Mouse (Mus musculus): ENCODE measurements around the gene Mmaa. TPM values are rescaled to one million over a fixed set of nuclear protein-coding genes. Genes with fewer than 3 reads are reported as not detected.

The Mmaa gene
- polyA plus RNA-seq (2012; rRNA removed) = 8.2 TPM in 2 replicates

DNA sequence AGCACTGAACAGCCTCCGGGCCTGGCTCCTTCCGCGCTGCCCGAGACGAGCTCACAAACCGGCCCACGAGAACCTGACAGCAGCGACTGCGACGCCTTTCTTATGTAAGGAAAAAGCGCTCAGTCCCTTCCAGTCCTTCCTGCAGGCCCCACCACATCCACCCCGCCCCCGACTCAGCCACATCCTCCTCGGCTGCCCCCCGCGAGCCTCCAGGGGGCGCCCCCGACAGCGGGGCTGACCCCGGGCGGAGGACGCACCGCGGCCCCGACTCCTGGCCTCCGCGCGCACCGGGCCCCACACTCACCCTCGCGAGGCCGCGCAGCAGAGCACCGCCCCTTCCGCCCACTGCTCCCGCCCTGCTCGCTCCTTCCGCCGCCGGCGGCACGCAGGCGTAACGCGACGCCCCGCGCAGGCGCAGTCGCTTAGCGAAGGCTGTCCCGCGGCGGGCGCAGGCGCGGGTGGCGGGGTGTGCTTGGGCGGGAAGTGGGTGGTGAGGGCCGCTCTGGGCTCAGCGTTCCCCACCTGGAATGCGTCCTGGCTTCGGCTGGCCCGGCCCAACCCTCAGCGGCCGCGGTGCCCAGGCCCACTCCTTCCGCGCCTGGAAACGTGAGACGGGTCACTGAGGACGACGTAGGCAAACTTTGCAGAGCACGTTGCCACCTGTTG lies at the start of gene Mmaa:
Gene Mmaa, minus strand, starts transcription at position 328 of the 666 bp plus-strand sequence.
- peak; percentile 64 for DNase-seq (ENCODE audit: low read depth, low spot score)

DNA sequence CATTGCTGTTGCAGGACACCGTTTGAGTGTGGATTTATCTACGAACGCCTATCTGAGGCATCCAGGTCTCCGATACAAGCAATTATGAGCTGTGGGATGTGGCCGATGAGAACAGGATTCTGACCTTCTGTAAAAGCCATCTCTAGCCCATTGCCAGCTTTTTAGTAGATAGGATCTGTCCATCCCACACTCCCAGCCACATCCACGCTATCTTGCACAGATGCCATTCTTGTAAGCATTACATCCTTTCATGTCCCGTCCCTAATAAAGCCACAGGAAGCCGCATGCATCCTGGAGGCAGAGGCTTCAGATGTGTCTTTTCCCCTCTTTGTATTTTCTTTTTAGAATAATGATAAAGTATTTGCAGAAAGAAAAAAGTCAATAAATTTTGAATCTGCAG lies 46.5 kb upstream of the Mmaa start:
- DNase-seq (ENCODE audit: low read depth, low spot score) = no peak
- WGBS = 87% methylated on average over 8 of the region's 8 CpGs

More for the DNA sequence above, at the start of gene Mmaa:
- WGBS = under 1% methylated on average over 74 of the region's 74 CpGs

DNA sequence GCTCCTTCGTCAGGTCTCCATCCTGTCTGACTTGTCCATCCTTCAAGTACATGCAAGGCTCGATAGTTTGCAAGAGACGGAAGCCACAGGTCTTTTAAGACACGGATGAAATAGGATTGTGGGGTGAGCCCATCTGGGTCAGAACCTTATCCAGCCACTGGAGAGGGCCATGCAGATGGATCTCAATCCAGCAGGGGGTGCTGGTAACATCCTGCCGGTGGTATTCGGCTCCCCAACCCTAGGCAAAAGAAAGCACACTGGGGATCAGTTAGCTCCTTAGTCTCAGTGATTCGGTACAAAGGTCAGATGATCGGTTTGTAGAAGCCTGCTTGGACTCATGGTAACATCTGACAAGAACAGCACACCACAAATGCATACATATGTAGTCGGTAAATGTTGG lies 44.8 kb upstream of the Mmaa start:
- 50% methylated on average over 9 of the region's 9 CpGs for WGBS
- DNase-seq (ENCODE audit: low read depth, low spot score) = no peak

DNA sequence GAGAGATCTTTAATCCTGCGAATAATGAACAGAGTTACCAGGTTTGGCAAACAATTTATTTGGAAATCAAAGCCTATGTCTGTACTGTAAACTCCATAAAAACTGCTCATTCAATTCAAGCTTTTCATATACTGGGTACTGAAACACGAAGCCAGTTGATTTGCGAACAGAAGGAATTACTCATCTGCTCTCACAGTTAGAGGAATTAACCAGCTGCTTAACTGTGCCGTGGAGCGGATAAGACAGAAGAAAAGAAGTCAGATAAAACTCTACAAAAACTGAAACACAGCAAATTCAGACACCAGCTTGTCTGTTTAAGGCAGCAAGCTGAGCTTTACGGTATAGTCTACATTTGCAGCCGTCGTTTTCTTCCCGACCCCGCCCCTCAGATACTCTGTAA lies 43.9 kb upstream of the Mmaa start:
- 74% methylated on average over 10 of the region's 10 CpGs for WGBS
- DNase-seq (ENCODE audit: low read depth, low spot score) = no peak

DNA sequence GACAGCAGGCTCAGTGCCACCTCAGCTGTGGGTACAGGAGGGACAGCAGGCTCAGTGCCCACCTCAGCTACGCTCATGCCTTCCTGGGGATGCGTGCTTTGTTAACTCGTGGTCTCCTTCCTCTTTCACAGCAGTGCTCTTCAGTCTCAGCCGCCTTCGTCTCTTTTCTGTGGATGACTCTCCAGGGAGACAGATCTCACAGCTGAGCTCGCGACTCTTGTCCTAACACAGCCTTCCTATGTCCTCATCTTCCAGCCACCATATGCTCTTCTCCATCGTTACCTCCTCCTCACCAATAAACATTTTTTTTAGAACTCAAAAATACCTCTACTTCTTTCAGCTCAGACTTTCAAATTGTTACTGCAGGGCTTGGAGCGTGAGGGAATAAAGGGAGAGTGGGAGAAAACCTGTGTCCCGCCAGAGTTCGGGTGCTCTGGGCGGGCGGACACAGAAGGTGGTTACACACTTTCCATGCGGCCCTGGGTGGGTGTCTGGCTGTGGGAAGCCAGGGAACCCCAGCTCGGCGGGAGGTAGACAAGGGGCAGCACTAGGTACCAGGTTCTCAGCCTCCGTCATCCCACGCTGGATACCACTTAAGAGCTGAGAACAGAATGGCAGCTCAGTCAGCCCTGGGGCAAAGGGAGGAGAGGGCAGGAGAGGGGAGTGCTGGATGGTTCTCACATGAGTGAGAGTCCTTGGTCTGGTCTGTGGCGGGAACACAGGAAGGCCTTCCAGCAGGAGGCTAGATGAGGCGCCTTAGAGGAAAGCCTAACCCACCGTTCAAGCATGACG lies 37.6 kb upstream of the Mmaa start:
- DNase-seq (ENCODE audit: low read depth, low spot score) = no peak
- WGBS = 95% methylated on average over 22 of the region's 22 CpGs

DNA sequence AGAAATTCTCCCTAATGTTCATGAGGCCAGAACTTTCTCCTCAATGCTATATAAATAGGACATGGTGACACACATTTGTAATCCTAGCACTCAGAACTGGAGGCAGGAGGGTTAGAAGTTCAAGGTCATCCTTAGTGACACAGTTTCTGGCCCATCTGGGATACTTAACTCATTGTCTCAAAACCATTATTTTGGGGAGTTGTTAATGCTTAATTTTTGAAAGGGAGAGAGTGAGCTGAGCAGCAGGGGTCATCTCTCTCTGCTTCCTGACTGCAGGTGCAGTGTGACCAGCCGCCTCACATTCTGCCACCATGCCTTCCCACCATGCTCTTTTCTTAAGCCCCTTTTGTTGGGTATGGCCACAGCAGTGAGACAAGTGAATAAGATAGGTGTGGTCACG lies 36.8 kb upstream of the Mmaa start:
- WGBS = 95% methylated on average over 2 of the region's 2 CpGs
- no peak for DNase-seq (ENCODE audit: low read depth, low spot score)

DNA sequence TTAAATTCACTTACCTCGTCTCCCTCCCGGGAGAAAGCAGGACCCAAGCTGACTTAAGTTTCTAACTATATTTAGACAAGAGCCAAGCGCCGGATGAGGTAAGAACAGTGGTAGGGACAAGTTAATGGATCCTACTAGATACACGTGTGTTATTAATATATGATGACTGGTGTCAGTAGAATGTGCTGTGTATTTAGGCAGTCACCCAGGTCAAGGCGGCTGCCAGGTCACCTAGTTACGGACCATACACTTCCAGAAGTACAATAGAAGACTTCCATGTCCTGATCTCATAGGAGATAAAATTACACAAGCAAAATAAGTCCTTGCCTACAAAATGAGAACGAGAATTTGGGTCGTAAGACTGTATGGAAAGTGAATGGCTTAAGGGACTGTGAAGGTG lies 36.3 kb upstream of the Mmaa start:
- 67% methylated on average over 9 of the region's 9 CpGs for WGBS
- DNase-seq (ENCODE audit: low read depth, low spot score) = no peak

DNA sequence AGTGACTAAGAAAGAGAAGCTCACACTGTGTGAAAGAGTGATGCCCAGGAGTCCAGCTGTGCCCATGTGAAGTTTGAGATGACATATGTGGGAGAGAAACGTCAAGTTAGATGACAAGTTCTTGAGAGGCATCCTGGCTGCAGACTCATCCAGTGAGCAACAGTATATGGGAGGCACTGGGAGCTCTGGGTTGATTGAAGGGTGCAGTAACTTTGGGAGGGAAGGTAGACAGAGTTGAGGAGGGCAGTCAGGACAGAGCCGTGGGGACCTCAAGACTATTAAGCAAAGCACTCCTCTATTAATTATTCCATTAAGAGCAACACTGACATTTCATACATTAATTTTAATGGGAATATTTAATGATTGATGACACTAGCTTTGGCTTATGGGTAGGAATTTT lies 35.0 kb upstream of the Mmaa start:
- 91% methylated on average over 2 of the region's 2 CpGs for WGBS
- DNase-seq (ENCODE audit: low read depth, low spot score) = no peak

DNA sequence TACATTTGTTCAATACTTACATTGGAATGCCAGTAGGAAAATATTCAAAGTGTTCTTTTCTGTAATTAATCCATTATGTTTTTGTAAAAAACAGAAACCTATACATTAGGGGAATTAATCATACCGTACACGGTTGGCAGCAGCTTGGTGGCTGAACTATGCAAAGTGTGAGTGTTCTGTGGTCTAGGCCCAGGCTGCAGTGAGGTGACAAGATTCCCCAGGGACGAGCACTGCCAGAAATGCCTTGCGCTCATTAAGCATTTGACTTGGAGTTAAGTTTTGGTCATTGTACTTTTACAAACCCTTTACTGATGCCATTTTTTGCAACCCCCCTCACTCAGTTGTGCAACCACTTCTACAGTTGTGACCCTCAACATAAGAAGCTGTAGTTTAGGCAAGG lies 34.4 kb upstream of the Mmaa start:
- DNase-seq (ENCODE audit: low read depth, low spot score) = no peak
- WGBS = 90% methylated on average over 4 of the region's 4 CpGs

DNA sequence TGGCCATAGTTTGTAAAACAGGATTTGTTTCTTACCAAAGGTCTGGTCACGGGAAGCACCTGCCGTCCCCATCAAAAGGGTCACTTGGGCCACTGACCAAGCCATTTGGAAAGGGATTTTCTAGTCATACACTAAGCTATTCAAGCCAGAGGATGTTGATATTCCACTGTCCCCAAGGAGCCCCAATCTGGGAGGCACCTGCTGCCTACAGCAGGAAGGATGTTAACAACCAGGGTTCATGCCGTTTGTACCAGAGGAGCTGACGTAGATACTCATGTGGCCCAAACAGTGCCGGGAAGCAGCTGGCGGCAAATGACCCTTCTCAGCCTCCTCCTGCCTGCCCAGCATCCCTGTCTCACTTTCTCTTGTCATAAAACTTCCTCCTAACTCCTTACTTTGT lies 30.8 kb upstream of the Mmaa start:
- 75% methylated on average over 6 of the region's 6 CpGs for WGBS
- no peak for DNase-seq (ENCODE audit: low read depth, low spot score)

DNA sequence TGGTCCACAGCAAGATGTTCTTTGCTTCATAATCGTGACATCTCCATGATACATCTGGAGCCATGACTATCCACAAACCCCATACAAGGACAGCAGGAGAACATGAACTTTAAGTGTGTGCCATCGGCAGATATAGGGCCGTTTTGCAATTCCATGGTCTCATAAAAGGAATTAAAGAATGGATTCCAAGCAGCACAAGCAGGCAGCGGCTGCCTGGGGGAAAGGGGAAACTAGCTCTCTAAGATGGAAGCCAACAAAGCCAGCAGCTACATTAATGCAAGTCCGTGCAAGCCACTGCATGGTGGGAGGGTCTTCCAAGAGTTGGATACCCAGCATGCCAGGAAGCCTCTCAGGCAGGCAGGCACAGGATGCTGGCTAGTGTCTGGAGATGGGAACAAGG lies 30.2 kb upstream of the Mmaa start:
- 74% methylated on average over 5 of the region's 5 CpGs for WGBS
- no peak for DNase-seq (ENCODE audit: low read depth, low spot score)

DNA sequence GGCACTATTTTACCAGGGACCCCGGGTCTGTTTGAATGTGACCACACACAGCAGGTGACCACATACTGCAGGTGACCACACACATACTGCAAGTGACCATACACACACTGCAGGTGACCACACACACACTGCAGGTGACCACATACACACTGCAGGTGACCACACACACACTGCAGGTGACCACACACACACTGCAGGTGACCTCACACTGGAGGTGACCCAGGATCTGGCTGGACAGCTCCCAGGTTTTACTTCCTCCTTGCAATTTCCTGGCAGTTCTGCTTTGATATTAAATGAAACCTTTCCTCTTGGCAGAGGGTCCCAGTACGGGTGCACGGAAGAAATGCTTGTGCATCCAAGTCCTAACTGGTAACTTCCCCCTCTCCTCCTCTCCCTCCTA lies 29.3 kb upstream of the Mmaa start:
- WGBS = 35% methylated on average over 3 of the region's 3 CpGs
- DNase-seq (ENCODE audit: low read depth, low spot score) = no peak

DNA sequence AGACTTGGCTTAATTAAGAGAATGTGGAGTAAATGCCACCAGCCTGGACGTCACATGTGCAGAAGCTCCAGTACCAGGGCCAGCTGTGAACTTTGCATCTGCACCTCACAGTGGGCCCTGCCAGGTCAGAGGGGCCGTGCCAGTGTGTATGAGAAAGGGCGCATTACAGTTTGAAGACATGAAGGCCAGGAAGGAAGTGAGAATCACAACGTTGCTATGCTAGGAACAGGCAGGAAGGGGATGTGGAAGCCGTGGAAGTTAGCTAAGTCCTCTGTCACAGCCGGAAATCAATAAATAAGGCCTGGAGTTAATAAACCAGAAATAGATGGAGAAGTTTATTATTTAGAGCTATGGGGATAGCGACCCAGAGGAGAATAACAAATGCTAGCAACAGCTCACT lies 28.4 kb upstream of the Mmaa start:
- no peak for DNase-seq (ENCODE audit: low read depth, low spot score)
- 64% methylated on average over 7 of the region's 7 CpGs for WGBS

DNA sequence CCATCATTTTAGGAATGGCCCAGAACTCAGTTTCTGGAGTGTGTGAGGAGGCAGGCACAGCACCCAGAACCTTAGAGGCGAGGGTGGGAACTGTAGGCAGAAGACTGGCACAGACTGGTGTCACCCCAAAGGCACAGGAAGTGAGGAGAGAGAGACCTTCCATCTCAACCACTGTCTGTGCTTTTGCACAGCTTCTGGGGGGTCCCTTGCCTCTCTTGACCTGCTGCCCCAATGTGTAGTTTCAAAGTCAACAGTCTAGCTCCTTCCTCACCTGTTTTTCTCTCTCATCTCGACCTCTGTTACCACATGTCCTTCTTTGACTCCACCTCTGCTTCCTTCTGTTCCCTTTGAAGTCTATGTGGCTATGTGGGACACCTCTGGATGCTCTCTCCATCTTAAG lies 16.1 kb upstream of the Mmaa start:
- DNase-seq (ENCODE audit: low read depth, low spot score) = no peak
- 75% methylated on average over 2 of the region's 2 CpGs for WGBS

DNA sequence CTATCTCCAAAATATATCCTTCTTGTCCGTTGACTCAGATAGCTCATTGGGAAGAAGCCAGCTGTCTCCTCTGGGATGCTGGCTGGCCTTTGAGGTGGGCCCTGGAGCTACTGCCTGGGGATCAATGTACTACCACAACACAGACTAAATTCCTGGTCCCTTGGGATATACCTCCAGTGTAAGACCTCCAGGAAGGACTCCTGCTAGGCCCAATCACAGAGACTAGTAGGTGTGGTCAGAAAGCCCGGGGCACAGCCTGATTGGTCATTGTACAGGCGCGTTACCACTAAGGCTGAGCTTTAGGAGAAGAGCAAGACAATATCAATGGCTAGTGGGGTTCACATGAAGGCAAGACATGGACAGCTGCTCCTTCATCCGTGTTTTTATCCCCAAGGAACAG lies 11.2 kb upstream of the Mmaa start:
- DNase-seq (ENCODE audit: low read depth, low spot score) = no peak
- 83% methylated on average over 5 of the region's 5 CpGs for WGBS

DNA sequence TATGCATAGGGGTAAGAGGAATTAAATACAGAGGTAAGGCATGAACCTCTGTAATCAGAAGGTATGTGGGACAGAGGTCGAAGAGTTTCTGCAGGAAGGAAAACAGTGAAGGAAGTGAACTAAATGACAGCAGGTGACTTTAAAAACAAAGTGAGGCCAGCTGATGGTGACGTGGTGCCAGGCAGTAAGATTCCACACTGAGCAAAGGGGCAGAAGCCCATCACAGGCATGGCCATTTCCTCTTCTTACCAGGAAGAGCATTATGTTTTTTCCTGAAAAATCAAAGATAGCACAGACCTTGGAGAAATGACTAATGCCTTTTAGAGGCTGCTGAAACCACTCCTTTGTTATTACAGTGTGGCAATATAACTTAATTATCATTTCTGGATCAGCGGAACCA lies 6.8 kb upstream of the Mmaa start:
- 20% methylated on average over 3 of the region's 3 CpGs for WGBS
- DNase-seq (ENCODE audit: low read depth, low spot score) = no peak

DNA sequence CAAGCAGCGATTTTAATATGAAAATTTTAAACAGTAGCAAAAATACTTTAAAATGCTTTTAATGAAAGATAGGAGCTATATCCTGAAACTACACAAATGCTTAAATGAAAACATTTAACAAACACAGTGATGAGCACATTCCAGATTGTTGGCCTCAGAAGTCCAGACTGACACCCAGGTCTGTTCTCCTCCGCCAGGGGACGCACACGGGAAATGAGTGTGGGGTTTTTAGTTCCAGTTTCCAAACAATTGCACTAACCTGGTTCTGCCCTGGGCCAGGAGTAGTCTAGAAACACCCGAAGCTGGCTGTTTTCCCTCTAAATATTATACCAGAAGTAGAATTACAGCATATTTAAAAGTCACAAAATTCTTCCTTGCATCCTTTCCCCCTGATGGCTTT lies 5.0 kb upstream of the Mmaa start:
- no peak for DNase-seq (ENCODE audit: low read depth, low spot score)
- WGBS = 70% methylated on average over 5 of the region's 5 CpGs

DNA sequence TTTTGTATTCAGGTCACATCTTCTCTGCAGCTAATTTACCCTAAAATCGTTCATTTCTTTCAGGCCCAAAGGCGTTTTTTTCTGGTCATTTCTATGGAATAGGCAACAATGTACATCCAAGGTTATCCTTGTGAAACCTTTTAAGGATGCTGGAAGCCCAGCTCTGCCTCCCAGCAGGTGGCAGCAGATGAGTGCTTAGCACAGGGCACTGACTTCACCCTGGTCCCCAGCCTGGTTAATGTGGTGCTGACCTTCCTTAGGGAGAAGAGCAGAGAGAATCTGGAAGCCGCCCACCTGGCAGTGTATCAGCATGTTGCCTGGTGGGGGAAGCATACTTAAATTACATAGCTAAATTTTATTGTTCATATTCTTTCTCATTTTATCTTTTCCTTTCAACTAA lies 3.0 kb upstream of the Mmaa start:
- 27% methylated on average over 3 of the region's 3 CpGs for WGBS
- DNase-seq (ENCODE audit: low read depth, low spot score) = peak; percentile 52

DNA sequence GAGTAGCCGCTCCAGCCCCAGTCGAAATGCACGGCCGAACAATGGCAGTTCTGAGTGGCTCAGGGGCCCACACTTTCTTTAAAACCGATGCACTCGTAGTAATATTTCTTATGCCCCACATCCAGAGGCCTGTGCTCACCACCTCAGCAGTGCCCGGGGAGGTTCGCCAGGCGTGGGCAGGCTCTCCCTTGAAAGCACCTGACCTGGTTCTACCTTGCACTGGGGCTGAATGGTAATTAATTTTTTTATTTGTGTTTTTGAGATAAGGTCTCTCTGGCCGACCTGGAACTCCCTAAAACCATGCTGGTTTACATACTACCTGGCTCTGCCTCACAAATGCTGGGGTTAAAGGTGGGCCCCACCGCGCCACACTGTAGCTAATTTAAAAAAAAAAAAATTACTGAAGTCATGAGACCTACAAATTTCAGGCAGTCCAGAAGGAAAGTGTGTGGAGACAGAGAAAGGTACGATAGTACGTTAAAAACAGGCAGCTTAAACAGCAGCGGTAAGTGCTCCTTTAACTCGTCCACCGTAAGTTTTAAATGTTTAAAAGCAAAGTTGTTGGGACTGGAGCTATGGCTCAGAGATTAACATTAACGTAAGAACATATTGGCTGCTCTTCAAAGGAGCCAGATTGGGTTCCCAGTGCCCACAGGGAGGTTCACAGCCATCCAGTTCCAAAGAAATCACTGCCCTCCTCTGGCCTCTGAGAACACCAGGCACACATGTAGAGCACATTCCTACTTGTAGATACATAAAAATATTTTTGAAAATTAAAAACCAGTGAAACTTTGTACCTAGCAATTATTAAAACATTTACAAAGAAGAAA lies 754 bp upstream of the Mmaa start:
- 8% methylated on average over 18 of the region's 18 CpGs for WGBS
- DNase-seq (ENCODE audit: low read depth, low spot score) = no peak

DNA sequence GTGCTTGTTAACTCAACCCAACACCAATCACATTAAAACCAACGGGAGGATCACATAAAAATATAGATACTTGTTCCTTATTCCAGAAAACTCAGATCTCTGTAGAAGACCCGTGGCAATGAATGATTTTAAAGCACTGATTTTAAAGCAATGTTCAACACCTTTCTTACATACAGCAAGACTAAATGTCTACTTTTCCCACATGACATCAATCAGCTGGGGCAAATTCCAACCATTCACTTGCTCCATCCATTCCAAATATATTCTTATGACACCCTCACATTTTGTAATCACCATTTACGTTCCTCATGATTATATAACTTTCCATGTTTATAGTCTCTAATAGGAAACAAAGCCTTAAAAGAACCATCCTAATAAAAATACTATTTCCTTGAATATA lies 896 bp downstream of the Mmaa start:
- WGBS = 14% methylated on average over 3 of the region's 3 CpGs
- DNase-seq (ENCODE audit: low read depth, low spot score) = no peak
